Mouse (Mus musculus): ENCODE measurements around the gene Cdc42bpa. TPM values are rescaled to one million over a fixed set of nuclear protein-coding genes. Genes with fewer than 3 reads are reported as not detected.

Cdc42bpa gene
- total and polyA plus RNA-seq, 2 experiments from 2014 or later, result 29.1 to 84.3 TPM

DNA sequence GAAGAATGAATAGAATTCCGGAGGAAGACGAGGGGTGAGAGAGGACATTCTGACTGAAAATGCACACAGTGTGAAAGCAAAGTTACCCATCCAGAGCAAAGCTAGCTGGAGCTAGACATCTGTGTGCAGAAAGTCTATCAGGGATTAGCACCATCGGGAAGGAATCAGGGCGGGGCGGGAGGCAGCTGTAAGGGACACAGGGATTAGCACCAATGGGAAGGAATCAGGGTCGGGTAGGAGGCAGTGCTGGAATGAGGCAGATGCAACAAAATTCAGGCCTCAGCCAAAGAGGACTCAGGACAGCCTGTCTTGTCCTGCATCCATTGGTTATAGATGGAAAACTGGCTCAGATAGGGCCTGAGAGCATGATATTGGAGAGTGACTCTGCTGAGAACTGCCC is 34.0 kb upstream of the Cdc42bpa start:
- WGBS, result 78% methylated on average over 6 of the region's 6 CpGs
- Histone ChIP-seq H3K4me1 (ENCODE audit: insufficient read depth, low read length) (no peaks in the 10 kb centered on the region), H3K4me2 (ENCODE audit: low read depth, low read length) (no peak overlapping the region), H3K9me3 (ENCODE audit: low read length) (no peaks in the 10 kb centered on the region), H3K36me3 (ENCODE audit: insufficient read depth, low read length) (no peaks in the 10 kb centered on the region), H3K9ac (replicated peaks; ENCODE audit: low read length) (no peak overlapping the region), H3K4me3 (ENCODE audit: low read length) (no peak overlapping the region), H3K27ac (no peak overlapping the region), H3K27me3 (ENCODE audit: insufficient read depth, low read length) (no peaks in the 10 kb centered on the region)
- no peak for DNase-seq (ENCODE audit: low spot score)
- no peak for ATAC-seq
- no peak for TF ChIP-seq CTCF (IDR thresholded peaks at IDR 0.05; ENCODE audit: low read depth)

DNA sequence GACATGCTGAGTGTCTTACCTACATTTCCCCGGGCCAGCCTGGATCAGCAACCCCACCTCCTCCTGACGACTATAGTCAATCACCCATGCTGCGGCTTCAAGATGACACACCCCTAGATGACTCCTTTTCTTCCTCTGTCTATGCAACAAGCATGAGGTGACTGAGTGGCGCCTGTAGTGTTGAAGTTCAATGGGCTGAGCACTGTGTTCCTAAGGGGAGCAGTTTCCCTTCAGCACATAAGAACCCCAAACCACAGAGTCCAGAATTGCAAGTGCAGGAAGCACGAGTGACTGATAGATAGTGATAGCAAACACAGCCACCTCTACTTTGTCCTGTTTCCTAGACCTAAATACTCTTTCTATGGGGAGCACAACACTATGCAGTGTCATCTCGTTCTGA is 33.2 kb upstream of the Cdc42bpa start:
- Histone ChIP-seq H3K4me3 (ENCODE audit: low read length) (no peak overlapping the region), H3K27ac (no peak overlapping the region), H3K36me3 (ENCODE audit: insufficient read depth, low read length) (no peaks in the 10 kb centered on the region), H3K27me3 (ENCODE audit: insufficient read depth, low read length) (no peaks in the 10 kb centered on the region), H3K4me1 (ENCODE audit: insufficient read depth, low read length) (no peaks in the 10 kb centered on the region), H3K4me2 (ENCODE audit: low read depth, low read length) (no peak overlapping the region), H3K9ac (replicated peaks; ENCODE audit: low read length) (no peak overlapping the region), H3K9me3 (ENCODE audit: low read length) (no peaks in the 10 kb centered on the region)
- no peak for TF ChIP-seq CTCF (IDR thresholded peaks at IDR 0.05; ENCODE audit: low read depth)
- WGBS, result 85% methylated on average over 6 of the region's 6 CpGs
- no peak for ATAC-seq
- DNase-seq (ENCODE audit: low spot score), result no peak

DNA sequence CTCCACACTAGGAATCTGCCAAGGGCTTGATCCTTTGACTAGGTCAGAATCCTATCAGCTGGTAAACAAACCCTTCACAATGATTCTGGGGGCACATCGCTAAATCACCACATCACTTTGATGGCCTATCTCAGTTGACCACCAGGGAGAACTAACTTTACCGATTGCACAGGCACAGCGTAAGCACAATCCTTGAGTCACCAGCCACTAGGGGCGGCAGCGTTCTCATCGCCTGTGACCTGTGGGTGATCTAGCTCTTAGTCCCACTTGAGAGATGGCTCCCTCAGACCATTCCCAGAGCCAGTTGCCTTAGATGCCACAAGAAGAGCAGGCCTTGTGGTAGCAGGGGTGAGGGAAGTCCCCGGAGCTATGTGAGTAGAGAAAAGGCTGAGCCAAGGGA is 31.4 kb upstream of the Cdc42bpa start:
- no peak overlapping the region for H3K27ac ChIP-seq
- H3K9ac ChIP-seq (replicated peaks; ENCODE audit: low read length), result no peak overlapping the region
- no peak overlapping the region for H3K4me3 ChIP-seq (ENCODE audit: low read length)
- H3K4me1 ChIP-seq (ENCODE audit: insufficient read depth, low read length), result no peaks in the 10 kb centered on the region
- WGBS, result 65% methylated on average over 7 of the region's 7 CpGs
- H3K27me3 ChIP-seq (ENCODE audit: insufficient read depth, low read length), result no peaks in the 10 kb centered on the region
- no peaks in the 10 kb centered on the region for H3K9me3 ChIP-seq (ENCODE audit: low read length)
- ATAC-seq (no peak), DNase-seq (ENCODE audit: low spot score) (no peak)
- H3K4me2 ChIP-seq (ENCODE audit: low read depth, low read length), result no peak overlapping the region
- H3K36me3 ChIP-seq (ENCODE audit: insufficient read depth, low read length), result no peaks in the 10 kb centered on the region
- TF ChIP-seq CTCF (IDR thresholded peaks at IDR 0.05; ENCODE audit: low read depth), result peak; percentile 36

DNA sequence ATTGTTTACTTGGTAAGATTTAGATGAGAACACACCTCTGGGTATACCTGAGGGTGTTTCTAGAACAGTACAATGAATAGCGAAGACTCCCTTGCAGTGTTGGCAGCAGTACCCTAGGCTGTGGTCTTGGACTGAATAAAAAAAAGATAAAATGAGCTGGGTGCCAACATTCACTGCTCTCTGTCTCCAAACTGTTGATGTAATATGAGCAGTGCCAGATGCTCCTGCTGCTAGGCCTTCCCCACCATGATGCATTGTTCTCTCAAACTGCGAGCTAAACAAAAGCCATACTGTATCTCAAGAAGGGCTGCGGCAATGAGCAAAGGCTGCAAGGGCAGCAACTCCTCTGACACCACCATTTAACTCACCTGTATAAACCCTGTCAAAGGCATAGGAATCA is 29.0 kb upstream of the Cdc42bpa start:
- WGBS, result 48% methylated on average over 3 of the region's 3 CpGs
- Histone ChIP-seq H3K4me3 (ENCODE audit: low read length) (no peak overlapping the region), H3K9ac (replicated peaks; ENCODE audit: low read length) (no peak overlapping the region), H3K36me3 (ENCODE audit: insufficient read depth, low read length) (no peaks in the 10 kb centered on the region), H3K27me3 (ENCODE audit: insufficient read depth, low read length) (no peaks in the 10 kb centered on the region), H3K4me2 (ENCODE audit: low read depth, low read length) (no peak overlapping the region), H3K4me1 (ENCODE audit: insufficient read depth, low read length) (no peaks in the 10 kb centered on the region), H3K9me3 (ENCODE audit: low read length) (no peaks in the 10 kb centered on the region), H3K27ac (no peak overlapping the region)
- ATAC-seq (peak; percentile 64; the same call in 1 of the 2 replicates), DNase-seq (ENCODE audit: low spot score) (peak; percentile 22)
- TF ChIP-seq CTCF (IDR thresholded peaks at IDR 0.05; ENCODE audit: low read depth), result no peak

GRCm38 (mm10) chr1:179934064-179934463 is 26.2 kb upstream of the Cdc42bpa start:
- H3K9ac ChIP-seq (replicated peaks; ENCODE audit: low read length), result no peak overlapping the region
- WGBS, result 90% methylated on average over 3 of the region's 3 CpGs
- H3K27ac ChIP-seq, result no peak overlapping the region
- H3K36me3 ChIP-seq (ENCODE audit: insufficient read depth, low read length), result no peaks in the 10 kb centered on the region
- H3K9me3 ChIP-seq (ENCODE audit: low read length), result no peaks in the 10 kb centered on the region
- no peak overlapping the region for H3K4me2 ChIP-seq (ENCODE audit: low read depth, low read length)
- H3K4me1 ChIP-seq (ENCODE audit: insufficient read depth, low read length), result no peaks in the 10 kb centered on the region
- H3K27me3 ChIP-seq (ENCODE audit: insufficient read depth, low read length), result no peaks in the 10 kb centered on the region
- no peak for ATAC-seq
- H3K4me3 ChIP-seq (ENCODE audit: low read length), result no peak overlapping the region
- TF ChIP-seq CTCF (IDR thresholded peaks at IDR 0.05; ENCODE audit: low read depth), result no peak
- DNase-seq (ENCODE audit: low spot score), result no peak

DNA sequence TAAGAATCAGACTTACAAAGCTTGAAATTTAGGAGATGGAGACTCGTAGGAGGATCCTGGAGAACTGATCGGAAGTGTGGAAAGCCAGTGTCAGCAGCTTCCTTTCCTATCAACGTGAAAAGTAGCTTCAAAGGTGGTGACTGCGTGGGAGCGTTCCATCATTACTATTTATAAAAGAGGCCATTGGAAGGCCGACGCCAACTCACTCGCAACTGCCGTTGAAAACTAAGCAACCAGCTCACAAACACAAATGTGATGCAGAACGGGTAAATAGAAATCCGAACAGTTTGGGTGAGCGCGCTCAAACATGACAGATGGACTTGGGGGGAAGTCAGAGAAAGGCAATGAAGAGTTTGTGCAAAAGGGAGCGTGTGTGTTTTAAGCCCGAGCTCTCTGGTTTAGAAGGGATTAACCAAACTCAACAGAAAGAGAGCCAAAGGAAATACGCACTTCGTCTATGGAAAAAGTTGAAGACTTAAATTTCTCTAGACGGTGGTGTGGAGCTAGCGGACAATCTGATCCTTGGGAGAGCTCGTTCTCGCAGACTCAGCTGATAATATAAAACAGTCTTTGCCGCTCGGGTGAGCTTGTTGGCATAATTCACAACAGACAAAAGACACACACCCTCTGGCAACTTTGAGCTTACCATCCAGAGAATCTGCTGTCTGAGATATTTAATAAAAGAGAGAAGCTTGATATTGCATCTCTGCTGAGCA is 20.0 kb upstream of the Cdc42bpa start:
- no peaks in the 10 kb centered on the region for H3K27me3 ChIP-seq (ENCODE audit: insufficient read depth, low read length)
- no peak overlapping the region for H3K9ac ChIP-seq (replicated peaks; ENCODE audit: low read length)
- H3K27ac ChIP-seq, result no peak overlapping the region
- WGBS, result 69% methylated on average over 23 of the region's 23 CpGs
- no peaks in the 10 kb centered on the region for H3K9me3 ChIP-seq (ENCODE audit: low read length)
- no peak for TF ChIP-seq CTCF (IDR thresholded peaks at IDR 0.05; ENCODE audit: low read depth)
- no peak for DNase-seq (ENCODE audit: low spot score)
- H3K4me3 ChIP-seq (ENCODE audit: low read length), result no peak overlapping the region
- no peaks in the 10 kb centered on the region for H3K36me3 ChIP-seq (ENCODE audit: insufficient read depth, low read length)
- no peak for ATAC-seq
- H3K4me2 ChIP-seq (ENCODE audit: low read depth, low read length), result no peak overlapping the region
- H3K4me1 ChIP-seq (ENCODE audit: insufficient read depth, low read length), result no peaks in the 10 kb centered on the region

DNA sequence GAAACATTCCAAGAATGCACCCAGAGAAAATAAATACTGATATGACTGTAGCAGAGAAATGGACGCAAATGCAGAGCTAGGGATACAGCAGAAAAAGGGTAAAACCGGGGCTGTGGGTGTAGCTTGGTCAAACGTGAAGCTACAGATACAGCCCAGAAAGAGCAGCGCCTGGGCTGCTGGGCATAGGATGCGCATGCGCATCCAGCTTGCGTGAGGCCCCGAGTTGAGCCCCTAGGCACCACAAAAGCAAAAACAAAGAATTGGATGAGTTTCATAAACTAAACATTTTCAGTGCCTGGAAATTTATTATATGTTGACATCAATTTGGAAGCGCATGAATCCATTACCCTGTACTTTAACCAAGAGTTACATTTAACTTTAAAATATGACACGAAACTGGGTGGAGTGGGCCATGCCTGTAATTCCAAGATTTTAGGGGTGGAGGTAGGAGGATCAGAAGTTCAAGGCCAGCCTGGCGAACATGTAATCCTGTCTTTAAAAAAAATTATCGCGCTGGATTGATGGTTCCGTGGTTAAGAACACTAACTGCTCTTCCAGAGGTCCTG is 19.4 kb upstream of the Cdc42bpa start:
- Histone ChIP-seq H3K9ac (replicated peaks; ENCODE audit: low read length) (no peak overlapping the region), H3K36me3 (ENCODE audit: insufficient read depth, low read length) (no peaks in the 10 kb centered on the region), H3K27me3 (ENCODE audit: insufficient read depth, low read length) (no peaks in the 10 kb centered on the region), H3K4me3 (ENCODE audit: low read length) (no peak overlapping the region), H3K4me2 (ENCODE audit: low read depth, low read length) (no peak overlapping the region), H3K27ac (no peak overlapping the region), H3K4me1 (ENCODE audit: insufficient read depth, low read length) (no peaks in the 10 kb centered on the region), H3K9me3 (ENCODE audit: low read length) (no peaks in the 10 kb centered on the region)
- no peak for ATAC-seq
- DNase-seq (ENCODE audit: low spot score), result no peak
- TF ChIP-seq CTCF (IDR thresholded peaks at IDR 0.05; ENCODE audit: low read depth), result no peak
- 87% methylated on average over 14 of the region's 14 CpGs for WGBS
